Mouse (Mus musculus) lung, postnatal 0 days (tissue): Measurements from ENCODE around the gene Pnmt. TPM values are rescaled to one million over a fixed set of nuclear protein-coding genes. Genes with fewer than 3 reads are reported as not detected.

ENCODE experiments used
- ATAC-seq: fragments of 200-750 bp; cut with Nextera tagmentation; 2 replicates; pipeline ENCODE4 v1.8.0; 2017; ENCODE audit warnings: moderate library complexity
- DNase-seq: peaks from one replicate; pipeline ENCODE4 v3.0.0-alpha.2; 2016; ENCODE audit warnings: low spot score
- H3K27ac ChIP-seq: fragments of 300-500 bp; sonication (generic); 2 replicates; pipeline ENCODE4 v1.5.1; 2014; ENCODE audit warnings: antibody characterized with exemption, mild to moderate bottlenecking, low read length, mixed read lengths
- H3K27me3 ChIP-seq: fragments of 300-500 bp; sonication (generic); replicated peaks from 2 replicates; pipeline ENCODE4 v1.6.1; 2014; ENCODE audit warnings: low read length, mixed read lengths; ENCODE audit not compliant: insufficient read depth
- H3K36me3 ChIP-seq: fragments of 300-500 bp; sonication (generic); 2 replicates; pipeline ENCODE4 v1.6.1; 2014; ENCODE audit warnings: low read length, mixed read lengths; ENCODE audit not compliant: insufficient read depth
- H3K4me1 ChIP-seq: fragments of 300-500 bp; sonication (generic); 2 replicates; pipeline ENCODE4 v1.6.1; 2014; ENCODE audit warnings: antibody characterized with exemption, low read depth, low read length, mixed read lengths; ENCODE audit not compliant: insufficient read depth
- H3K4me2 ChIP-seq: fragments of 300-500 bp; sonication (generic); replicated peaks from 2 replicates; pipeline ENCODE4 v1.6.1; 2014; ENCODE audit warnings: low read depth, mild to moderate bottlenecking, low read length, moderate library complexity, mixed read lengths
- H3K4me3 ChIP-seq: fragments of 300-500 bp; sonication (generic); 2 replicates; pipeline ENCODE4 v1.5.1; 2014; ENCODE audit warnings: low read depth, low read length
- H3K9ac ChIP-seq: fragments of 300-500 bp; sonication (generic); replicated peaks from 2 replicates; pipeline ENCODE4 v1.6.1; 2014; ENCODE audit warnings: low read depth, mild to moderate bottlenecking
- H3K9me3 ChIP-seq: fragments of 300-500 bp; sonication (generic); 2 replicates; pipeline ENCODE4 v1.6.1; 2016; ENCODE audit warnings: low read length, mixed read lengths
- CTCF ChIP-seq: IDR thresholded peaks from 2 replicates; pipeline ENCODE4 v1.5.1; 2016; ENCODE audit warnings: antibody characterized with exemption, mild to moderate bottlenecking
- EP300 ChIP-seq: IDR thresholded peaks from 2 replicates; pipeline ENCODE4 v1.6.1; 2016; ENCODE audit warnings: antibody characterized with exemption, mild to moderate bottlenecking, control low read depth
- WGBS: fragments of 180-500 bp; shearing (Covaris S2); extraction: QIAGEN DNeasy Blood & Tissue Kit; methylation state at CpG from one replicate; pipeline ENCODE4 v1.1.7; 2014; 5-methylcytosine and 5-hydroxymethylcytosine counted together
- polyA plus RNA-seq: library from polyadenylated mRNA; unstranded; fragments of >200 nt; fragmentation: Nextera tagmentation; extraction: Ambion mirVana; gene quantifications from 2 replicates; pipeline ENCODE4 v1.2.1, GENCODE M21; 2015

Gene Pnmt
- polyA plus RNA-seq, 1 experiment from 2014 or later = not detected

GRCm38 (mm10) chr11:98357396-98358160, 28.7 kb upstream of the Pnmt start:
- Histone ChIP-seq H3K9ac (peak overlapping the region; percentile 74; the same call in 1 of the 2 replicates), H3K27ac (peak overlapping the region; percentile 97), H3K9me3 (no peaks in the 10 kb centered on the region), H3K27me3 (no peaks in the 10 kb centered on the region), H3K36me3 (no peaks in the 10 kb centered on the region), H3K4me2 (peak overlapping the region; percentile 59), H3K4me1 (peaks cover 39% of the 10 kb centered on the region), H3K4me3 (peak overlapping the region; percentile 85)
- ATAC-seq (peak; percentile 57), DNase-seq (peak; percentile 78)
- TF ChIP-seq EP300 (peak; percentile 75), CTCF (no peak)
- 3% methylated on average over 13 of the region's 13 CpGs for WGBS

DNA sequence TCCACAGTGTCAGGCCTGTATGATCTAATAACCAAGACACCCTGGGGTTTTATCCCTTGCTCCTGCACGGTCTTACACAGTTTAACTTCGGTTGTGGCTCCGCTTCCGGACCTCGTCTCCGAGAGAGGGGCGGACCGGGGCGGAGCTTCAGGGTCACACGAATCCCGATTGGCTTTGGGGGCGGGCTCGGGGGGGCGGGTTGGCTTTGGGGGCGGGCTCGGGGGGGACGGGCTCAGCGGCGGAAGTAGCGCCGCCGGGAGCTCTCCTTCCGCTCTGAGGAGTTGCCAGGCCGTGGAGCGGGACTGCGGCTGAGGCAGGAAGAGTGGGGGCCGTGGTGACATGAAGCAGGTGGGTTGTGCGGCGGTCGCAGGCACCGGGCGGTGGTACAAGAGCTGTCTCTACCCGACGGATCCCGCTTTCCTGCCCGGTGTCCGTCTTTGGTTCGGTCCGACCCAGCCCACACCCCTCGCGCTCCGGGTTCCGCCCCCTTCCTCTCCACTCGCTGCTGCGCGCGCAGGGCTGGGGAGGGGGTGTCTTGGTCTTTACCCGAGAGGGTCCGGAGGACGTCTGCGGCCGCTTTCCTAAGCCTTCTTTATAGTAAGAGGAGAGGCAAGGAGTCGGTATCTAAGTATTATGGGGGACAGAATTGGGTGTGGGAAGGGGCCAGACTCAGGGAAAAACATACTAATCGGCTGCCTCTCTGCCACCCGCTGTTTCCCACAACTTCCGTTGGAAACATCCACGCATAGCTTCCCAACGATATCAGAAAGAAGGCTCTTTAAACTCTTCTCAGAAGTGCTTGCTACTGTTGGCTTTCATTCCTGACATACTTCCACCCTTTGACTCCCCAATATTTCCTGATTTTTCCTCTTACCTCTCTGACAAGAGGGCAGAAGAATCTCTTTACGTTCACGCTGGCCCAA, 27.8 kb upstream of the Pnmt start, which contains the start of gene Stard3:
Gene Stard3 (plus strand): TSS at position 208 of the 923 bp plus-strand sequence.
- peak within 1 kb of the TSS; percentile 85 for H3K4me3 ChIP-seq
- WGBS = under 1% methylated on average over 49 of the region's 60 CpGs
- no peaks in the 10 kb centered on the region for H3K9me3 ChIP-seq
- peak within 1 kb of the TSS; percentile 59 for H3K4me2 ChIP-seq
- peak; percentile 90 for ATAC-seq
- no peak for TF ChIP-seq CTCF
- TF ChIP-seq EP300 = peak; percentile 41
- H3K27me3 ChIP-seq = no peaks in the 10 kb centered on the region
- no peaks in the 10 kb centered on the region for H3K36me3 ChIP-seq
- H3K27ac ChIP-seq = peak within 1 kb of the TSS; percentile 97
- peak within 1 kb of the TSS; percentile 74 for H3K9ac ChIP-seq
- peak; percentile 96 for DNase-seq
- H3K4me1 ChIP-seq = peaks cover 44% of the 10 kb centered on the region

DNA sequence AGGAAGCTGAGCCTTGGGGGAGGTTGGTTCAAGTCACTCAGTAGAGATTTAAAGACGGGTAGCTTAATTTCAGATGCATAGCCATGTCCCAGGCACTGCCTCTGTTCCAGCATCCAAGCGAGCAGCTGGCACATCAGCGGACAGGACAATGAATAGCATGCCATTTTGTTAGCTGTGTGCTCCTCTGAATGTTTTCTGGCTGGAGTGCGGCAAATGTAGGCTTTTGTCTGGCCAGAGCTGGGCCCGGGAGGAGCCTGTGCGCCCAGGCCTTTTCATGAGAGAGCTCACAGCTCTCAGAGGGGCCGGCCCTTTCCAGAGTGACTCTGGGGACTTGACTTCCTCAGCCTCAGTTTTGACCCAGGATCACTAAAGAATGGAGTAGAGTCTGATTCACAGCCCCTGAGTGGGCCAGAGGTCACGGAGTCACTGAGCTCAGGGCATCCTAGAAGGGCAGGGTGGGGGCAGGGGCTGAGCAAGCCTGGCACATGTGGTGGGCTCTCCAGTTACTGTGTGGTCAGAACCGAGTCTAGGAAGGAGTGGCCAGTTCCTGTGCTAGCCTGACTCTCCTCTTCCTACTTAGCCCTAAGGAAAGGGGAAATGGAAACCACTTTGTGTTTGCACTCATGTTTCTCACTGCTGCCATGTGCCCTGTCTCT, 25.3 kb upstream of the Pnmt start:
- Histone ChIP-seq H3K4me1 (peaks cover 44% of the 10 kb centered on the region), H3K27me3 (no peaks in the 10 kb centered on the region), H3K4me2 (peak overlapping the region; percentile 14), H3K4me3 (no peak overlapping the region), H3K9ac (no peak overlapping the region), H3K27ac (peak overlapping the region; percentile 76), H3K36me3 (no peaks in the 10 kb centered on the region), H3K9me3 (no peaks in the 10 kb centered on the region)
- WGBS = 65% methylated on average over 9 of the region's 9 CpGs
- ATAC-seq = no peak
- TF ChIP-seq CTCF (no peak), EP300 (no peak)
- peak; percentile 50 for DNase-seq

DNA sequence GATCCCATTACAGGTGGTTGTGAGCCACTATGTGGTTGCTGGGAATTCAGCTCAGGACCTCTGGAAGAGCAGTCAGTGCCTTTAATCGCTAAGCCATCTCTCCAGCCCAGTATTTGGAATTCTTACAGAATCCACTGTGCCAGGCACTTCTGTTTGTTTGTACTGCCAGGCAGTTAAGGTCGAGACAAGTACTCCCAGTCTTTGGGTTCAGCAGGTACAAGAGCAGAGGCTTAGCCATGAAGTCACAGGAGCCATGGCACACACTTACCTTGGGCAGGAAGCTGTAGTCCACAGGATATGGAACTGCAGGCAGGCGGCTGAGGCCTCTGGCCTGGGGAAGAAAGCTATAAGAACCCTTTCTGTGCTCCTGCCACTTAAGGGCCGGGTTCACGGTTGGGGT, 22.4 kb upstream of the Pnmt start:
- Histone ChIP-seq H3K27me3 (no peaks in the 10 kb centered on the region), H3K4me1 (peaks cover 33% of the 10 kb centered on the region), H3K36me3 (no peaks in the 10 kb centered on the region), H3K9me3 (no peaks in the 10 kb centered on the region), H3K4me3 (no peak overlapping the region), H3K4me2 (0 out of 2 replicates have a peak overlapping the region, but pooled peaks have one; percentile 14), H3K27ac (peak overlapping the region; percentile 84), H3K9ac (no peak overlapping the region)
- WGBS = 50% methylated on average over 5 of the region's 5 CpGs
- ATAC-seq = peak; percentile 88
- TF ChIP-seq CTCF (no peak), EP300 (0 out of 2 replicates have a peak, but pooled peaks have one; percentile 43)
- peak; percentile 78 for DNase-seq

GRCm38 (mm10) chr11:98364410-98364809, 21.8 kb upstream of the Pnmt start:
- Histone ChIP-seq H3K36me3 (no peaks in the 10 kb centered on the region), H3K4me1 (peaks cover 27% of the 10 kb centered on the region), H3K9me3 (no peaks in the 10 kb centered on the region), H3K27me3 (no peaks in the 10 kb centered on the region), H3K9ac (no peak overlapping the region), H3K4me3 (no peak overlapping the region), H3K27ac (peak overlapping the region; percentile 84), H3K4me2 (0 out of 2 replicates have a peak overlapping the region, but pooled peaks have one; percentile 14)
- ATAC-seq = peak; percentile 68
- DNase-seq = peak; percentile 66
- no peak for TF ChIP-seq CTCF
- TF ChIP-seq EP300 = 0 out of 2 replicates have a peak, but pooled peaks have one; percentile 19
- 68% methylated on average over 5 of the region's 5 CpGs for WGBS

GRCm38 (mm10) chr11:98366290-98366689, 20.0 kb upstream of the Pnmt start:
- no peaks in the 10 kb centered on the region for H3K9me3 ChIP-seq
- no peak overlapping the region for H3K27ac ChIP-seq
- WGBS = 63% methylated on average over 10 of the region's 10 CpGs
- H3K9ac ChIP-seq = no peak overlapping the region
- DNase-seq (no peak), ATAC-seq (no peak)
- H3K27me3 ChIP-seq = no peaks in the 10 kb centered on the region
- H3K4me3 ChIP-seq = no peak overlapping the region
- no peak overlapping the region for H3K4me2 ChIP-seq
- TF ChIP-seq CTCF (no peak), EP300 (no peak)
- no peaks in the 10 kb centered on the region for H3K36me3 ChIP-seq
- H3K4me1 ChIP-seq = peaks cover 17% of the 10 kb centered on the region
